Mouse (Mus musculus): ENCODE measurements at regions not wholly inside any gene's neighbourhood (a gene's known extent, or its start where the extent isn't known, plus 50 kb on each side); places are given as distances from the start of the nearest gene placed in this dataset.

- no peak for DNase-seq
These were observed 347.2 kb downstream of the Tmem232 start for GRCm38 (mm10) chr17:65193341-65193740.

GRCm38 (mm10) chr17:65192432-65193059, 348.0 kb downstream of the Tmem232 start:
- DNase-seq: no peak

- DNase-seq: no peak
These were observed 349.6 kb downstream of the Tmem232 start for GRCm38 (mm10) chr17:65190839-65191591.

DNA sequence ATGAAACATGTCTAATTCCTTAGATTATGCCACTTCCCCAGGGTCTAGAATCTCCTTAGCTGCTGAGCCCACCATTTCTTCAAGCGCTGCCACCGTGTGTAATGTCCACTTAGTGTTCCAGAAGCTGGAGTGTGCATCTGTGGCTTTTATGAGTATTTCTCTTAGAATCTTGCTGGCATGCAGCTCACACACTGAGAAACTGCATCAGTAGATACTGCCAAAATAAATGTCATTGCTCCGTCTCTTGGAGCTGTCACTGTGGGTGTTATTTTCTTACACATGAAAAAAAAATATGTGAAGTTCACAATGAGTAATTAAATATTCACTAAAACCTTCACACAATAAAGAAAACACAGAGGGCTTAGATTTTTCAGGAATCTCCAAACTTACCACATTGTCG, 345.3 kb upstream of the 4930583I09Rik start:
- no peak for DNase-seq

DNA sequence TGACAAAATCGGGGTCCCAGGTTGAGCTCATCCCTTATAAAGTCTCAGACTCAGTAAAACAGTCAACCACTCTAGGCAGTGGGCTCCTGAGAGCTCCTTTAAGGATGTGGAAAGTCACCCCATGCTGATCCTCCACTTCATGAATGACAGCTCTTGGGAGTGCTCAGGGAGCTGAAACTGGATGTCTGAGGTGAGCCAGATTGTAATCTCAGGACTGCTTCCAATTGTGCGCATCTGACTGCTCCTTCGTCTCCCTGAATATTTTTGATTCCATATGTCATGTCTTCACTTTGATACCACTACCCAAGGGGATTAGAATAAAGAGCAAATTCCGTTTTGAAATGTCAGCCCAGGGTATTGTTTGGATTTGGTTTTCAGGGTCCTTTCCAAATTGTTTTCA, 339.9 kb upstream of the 4930583I09Rik start:
- DNase-seq: no peak

DNA sequence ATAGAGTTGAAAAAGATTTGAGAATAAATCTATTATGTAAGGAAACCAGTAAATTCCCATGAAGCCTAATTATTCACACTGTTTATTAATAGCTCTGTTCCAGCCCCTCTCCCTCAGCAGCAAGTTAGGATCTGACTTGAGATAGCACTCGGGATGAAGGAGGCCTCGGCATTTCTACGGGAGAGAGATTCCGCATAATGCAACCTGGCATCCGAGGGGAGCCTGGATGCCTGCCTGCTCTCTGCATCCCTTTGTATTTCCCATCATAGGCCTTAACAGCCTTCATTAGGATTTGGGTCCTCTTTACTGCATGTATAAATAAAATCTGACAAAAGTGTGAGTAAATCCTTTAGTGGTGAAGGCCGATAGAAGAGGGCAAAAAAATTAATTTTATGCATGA, 338.2 kb upstream of the 4930583I09Rik start:
- DNase-seq: no peak

GRCm38 (mm10) chr17:65173236-65173635, 337.4 kb upstream of the 4930583I09Rik start:
- no peak for DNase-seq

- peak; percentile 29 for DNase-seq
These were observed 334.8 kb upstream of the 4930583I09Rik start for GRCm38 (mm10) chr17:65170691-65171090.

DNA sequence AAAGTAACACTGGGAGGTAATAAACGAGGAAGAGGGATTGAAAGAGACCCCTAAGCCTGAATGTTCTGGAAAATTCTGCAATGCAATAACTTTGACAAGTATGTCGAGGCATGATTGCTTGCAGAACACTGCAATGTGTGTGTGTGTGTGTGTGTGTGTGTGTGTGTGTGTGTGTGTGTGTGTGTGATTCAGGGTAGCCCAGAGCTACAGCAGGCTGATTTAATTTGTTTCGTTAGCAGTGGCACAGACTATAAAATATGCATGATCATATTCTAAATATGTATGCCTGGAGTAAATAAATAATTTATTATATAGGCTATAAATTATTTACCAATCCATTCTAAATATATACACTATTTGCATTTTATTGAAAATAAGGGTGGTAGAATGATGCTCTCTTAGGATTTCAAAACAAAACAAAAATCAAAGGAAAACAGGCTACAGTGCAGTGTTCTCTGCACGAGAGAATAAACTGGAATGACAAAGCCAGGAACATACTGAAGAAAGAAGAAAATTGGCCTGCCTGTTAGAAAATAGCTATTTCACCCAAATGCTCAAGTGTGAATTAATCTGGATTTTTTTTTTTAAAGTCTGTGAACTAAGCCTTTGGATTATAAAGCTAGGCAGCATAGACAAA, 334.2 kb upstream of the 4930583I09Rik start:
- DNase-seq: no peak

DNA sequence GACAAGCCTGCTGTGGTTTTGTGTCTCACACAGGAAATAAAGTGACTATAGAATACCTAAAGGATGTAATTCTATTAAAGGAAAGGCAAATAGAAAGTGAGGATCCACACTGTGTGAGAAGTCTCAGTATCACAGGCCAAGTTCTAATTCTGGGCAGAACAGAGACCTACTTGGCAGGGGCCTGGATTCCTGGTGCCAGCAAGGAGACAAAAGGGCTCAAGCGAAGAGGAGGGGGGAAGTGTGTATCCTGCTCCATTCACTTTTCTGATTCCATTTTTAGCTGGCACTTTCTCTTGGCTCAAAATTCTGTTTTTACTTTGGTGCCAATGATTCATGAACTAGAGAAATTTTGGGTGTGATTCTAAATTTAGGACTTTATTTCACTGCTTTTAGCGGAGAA, 310.5 kb upstream of the 4930583I09Rik start:
- DNase-seq: peak; percentile 42

DNA sequence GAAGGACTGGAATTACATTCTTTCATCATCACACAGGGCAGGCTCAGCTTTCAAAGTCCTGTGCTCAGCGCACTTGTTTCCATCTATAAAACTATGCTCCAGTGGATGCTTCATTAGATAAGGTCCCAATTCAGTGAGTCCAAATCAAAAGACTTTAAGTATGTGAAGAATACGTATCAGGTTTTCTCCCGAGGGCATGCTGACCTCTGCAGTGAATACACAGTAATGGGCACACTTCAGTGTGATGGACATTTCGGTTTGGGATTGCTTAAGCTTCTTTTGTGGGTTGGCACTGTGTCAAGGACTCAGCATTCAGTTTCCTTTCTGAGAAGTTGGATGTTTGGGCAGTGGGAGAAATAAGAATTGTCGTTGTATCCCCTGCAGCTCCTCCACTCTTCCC, 278.8 kb upstream of the 4930583I09Rik start:
- DNase-seq: no peak

GRCm38 (mm10) chr17:65113121-65113520, 277.2 kb upstream of the 4930583I09Rik start:
- DNase-seq: no peak

DNA sequence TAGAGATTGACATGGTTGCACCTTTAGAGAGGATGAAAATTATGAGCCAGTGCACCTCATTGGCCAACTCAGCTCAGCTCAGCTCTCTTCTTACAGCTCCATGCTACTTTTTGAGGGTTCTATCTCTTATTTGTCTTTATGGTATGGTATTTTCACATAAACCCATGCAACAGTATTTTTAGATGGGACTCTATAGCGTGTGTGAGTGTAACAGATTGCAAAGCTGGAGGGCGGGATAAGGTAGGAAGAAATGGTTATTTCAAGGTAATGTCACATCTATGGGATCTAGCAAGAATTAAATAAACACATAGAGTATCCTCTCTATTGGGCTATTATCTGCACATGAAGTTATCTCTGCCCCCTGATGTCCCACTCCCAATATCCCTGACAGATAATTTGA, 269.8 kb upstream of the 4930583I09Rik start:
- DNase-seq: no peak

GRCm38 (mm10) chr17:65101157-65101556, 265.3 kb upstream of the 4930583I09Rik start:
- no peak for DNase-seq

DNA sequence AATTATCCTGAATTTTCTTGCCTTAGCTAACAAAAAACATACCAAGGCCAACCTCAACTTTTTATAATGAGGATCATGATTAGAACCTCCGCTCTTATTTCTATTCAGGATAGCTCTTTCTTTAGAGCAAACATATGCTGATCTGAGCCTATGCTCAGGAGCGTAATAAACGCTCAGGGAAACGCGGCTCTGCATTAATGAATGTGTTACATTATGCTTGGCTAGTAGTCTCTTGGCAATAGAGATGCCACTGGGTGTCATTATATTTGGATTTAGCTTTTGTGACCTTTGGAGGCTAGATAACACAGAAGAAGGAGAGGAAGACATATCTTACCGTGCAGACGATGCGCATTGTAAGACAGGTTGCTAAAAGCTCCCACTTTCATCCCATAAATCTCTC, 246.4 kb upstream of the 4930583I09Rik start:
- DNase-seq: no peak

DNA sequence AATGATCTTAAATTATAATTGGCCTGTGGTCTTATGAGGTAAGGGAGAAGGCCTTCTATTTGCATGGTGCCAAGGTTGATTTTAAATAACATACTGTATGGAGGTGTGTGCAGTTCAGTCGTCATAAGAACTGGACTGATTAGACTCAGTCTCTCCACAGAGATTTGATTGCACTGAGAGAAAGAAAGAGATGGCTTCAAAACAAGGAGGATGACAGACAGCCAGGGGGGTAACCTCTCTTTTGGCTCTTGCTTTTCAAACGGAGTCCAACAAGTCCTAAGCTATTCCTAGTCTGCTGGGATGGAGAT, 245.9 kb upstream of the 4930583I09Rik start:
- no peak for DNase-seq

DNA sequence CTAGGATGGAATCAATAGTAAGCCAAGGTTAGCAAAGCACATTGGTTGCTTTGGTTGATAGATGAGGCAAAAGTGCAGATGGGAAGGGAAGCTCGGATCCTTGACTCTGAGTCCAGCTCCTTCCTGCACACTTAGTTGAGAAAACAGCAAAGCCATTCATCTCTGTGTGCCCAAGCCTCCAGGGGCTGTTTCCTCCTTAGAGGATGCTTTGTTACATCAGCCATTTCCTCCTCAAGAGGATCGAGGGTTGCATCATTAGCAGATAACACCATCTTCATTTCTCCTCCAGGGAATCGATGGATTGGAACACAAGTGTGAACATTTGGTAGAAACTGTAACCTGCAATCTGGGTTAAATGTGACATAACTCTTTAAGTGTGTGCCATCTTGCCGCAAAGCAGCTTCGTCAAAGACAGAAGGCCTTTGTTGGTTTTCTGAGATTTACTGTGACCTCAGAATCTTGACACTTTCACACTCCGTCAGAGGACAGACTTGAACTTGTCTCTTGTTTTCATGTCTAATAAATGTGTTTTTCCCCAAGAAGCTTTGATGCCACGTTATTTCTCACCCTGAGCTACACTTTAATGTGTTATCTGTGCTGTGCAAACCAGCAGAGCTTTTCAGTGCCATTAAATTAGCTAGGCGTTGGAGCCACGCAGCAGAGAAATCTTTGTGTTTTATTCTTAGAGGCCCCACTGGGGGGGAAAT, 245.4 kb upstream of the 4930583I09Rik start:
- DNase-seq: no peak

GRCm38 (mm10) chr17:65074878-65075277, 239.0 kb upstream of the 4930583I09Rik start:
- no peak for DNase-seq

DNA sequence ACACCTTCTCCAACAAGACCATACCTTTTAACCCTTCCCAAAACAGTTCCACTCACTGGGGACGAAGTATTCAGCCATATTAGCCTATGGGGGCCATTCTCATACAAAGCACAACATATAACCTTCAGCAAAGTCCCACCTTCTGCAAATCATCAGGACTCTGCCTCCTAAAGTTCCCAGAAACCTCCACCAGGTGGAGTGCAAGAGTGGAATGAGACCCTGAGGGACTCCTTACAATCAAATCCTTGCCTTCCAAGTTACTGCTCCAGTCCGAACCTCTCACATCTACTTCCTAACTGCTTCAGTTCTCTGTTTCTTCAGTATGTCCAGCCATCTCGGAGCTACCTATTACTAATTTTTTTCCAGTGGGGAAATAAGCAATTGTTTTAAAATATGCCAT, 235.2 kb upstream of the 4930583I09Rik start:
- DNase-seq: peak; percentile 49

DNA sequence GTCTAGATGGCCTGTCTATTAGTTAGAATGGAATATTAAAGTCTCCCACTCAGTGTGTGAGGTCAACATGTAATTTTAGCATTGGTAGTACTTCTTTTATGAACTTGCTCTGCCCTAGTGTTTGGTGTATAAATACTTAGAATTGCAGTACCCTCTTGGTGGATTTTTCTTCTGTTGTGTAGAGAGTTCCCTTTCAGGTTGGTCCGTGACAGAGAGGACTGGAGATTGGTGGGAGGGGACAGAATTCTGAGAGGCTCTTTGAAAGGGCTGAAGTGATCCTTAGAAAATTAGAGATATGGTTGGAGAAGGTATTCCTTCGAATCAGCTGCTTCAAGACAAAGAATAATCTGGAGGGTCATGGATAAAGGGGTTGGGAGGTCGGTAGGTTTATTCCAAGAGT, 230.3 kb upstream of the 4930583I09Rik start:
- DNase-seq: no peak

DNA sequence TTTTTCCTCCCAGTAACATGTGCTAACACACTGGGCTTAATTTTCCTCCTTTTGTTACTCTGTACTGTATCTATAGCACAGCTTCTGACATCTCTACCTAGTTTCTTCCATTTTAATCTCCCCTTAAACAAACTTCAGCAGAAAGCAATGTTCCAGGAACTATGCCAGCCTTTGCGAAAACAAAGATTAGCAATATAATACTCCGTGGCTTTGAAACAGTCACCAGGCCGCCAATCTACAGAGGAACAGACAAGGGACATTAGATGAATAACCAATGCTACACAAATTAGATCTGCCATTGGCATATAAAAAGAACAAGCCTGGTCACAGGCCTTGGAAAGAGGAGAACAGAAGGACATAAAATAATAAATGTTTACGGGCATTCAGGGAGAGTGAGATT, 220.2 kb upstream of the 4930583I09Rik start:
- DNase-seq: no peak

DNA sequence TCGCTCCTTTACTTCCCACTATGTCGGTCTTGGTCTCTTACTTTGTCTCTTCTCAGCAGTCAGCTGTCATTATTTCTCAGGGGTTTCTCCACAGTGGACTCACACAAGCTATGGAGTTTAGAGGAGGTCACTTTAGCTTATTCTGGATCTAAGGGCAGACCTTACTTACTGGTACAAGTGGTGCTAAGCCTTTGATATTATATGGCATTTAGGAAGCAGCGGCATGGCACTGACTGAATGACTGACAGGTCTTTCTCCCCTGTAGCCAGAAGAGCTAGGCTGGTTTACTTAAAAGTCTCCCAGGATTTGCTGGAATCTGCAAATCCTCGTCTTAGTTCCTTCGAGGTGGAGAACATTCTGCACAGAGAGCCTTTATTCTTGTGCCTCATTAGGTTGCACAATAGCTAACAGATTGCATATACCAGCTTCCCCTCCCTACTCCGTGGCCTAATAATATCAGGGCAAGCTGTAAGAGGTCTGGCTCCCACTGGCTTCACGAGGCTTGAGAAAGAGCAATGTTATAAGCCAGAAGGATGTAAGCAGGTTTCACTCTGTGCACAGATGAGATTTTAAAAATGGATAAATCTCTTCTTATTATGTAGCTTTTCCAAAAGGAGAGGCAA, 214.1 kb upstream of the 4930583I09Rik start:
- DNase-seq: no peak

- DNase-seq: no peak
These were observed 179.9 kb upstream of the 4930583I09Rik start for GRCm38 (mm10) chr17:65015731-65016130.

All from right cerebral cortex, postnatal 4 days (tissue).